12 mouse cellular contexts compared by ENCODE assay signal in genomic region chr1:74891513-74891912, GRCm38 (mm10). TPM values are rescaled to one million over a fixed set of nuclear protein-coding genes. Genes with fewer than 3 reads are reported as not detected.
A peak's percentile ranks its signal among the peaks of the same experiment; 100 is the strongest.
DNase-seq lines count a peak whose midpoint lies in the region; ATAC-seq and TF ChIP-seq lines count a peak whose summit lies in the region.
"Had no signal": no experiment of that assay in that cellular context is flagged by ENCODE, and none has a peak within 500 bp of the region (broad histone marks: within the 10 kb centered on the region; RNA-seq: fewer than 3 reads in every experiment).

No protein-coding gene starts in this region.

- no peak for TF ChIP-seq POLR2A in myocyte (IDR thresholded peaks at IDR 0.05; ENCODE audit: insufficient read length, low read depth)

- H3K4me3 ChIP-seq in forebrain, embryonic 10.5 days, result no peak overlapping the region
- H3K4me3 ChIP-seq in forebrain, embryonic 12.5 days (replicated peaks), result no peak overlapping the region
- H3K4me3 ChIP-seq in midbrain, embryonic 10.5 days, result no peak overlapping the region
- H3K4me3 ChIP-seq in midbrain, postnatal 0 days (ENCODE audit: low read depth, low read length), result no peak overlapping the region
- H3K4me3 ChIP-seq in myocyte, result no peak overlapping the region
- H3K4me3 ChIP-seq: intestine, embryonic 15.5 days; lung, embryonic 15.5 days had no signal

- peaks cover 16% of the 10 kb centered on the region for H3K4me1 ChIP-seq in forebrain, embryonic 10.5 days
- H3K4me1 ChIP-seq in forebrain, embryonic 12.5 days, result peaks cover 12% of the 10 kb centered on the region
- peaks cover 24% of the 10 kb centered on the region for H3K4me1 ChIP-seq in midbrain, embryonic 10.5 days
- H3K4me1 ChIP-seq in midbrain, postnatal 0 days (ENCODE audit: insufficient read depth, low read length), result peaks cover 6% of the 10 kb centered on the region; the same call in 1 of the 2 replicates
- H3K4me1 ChIP-seq: lung, embryonic 15.5 days had no signal

- H3K79me2 ChIP-seq in myocyte (ENCODE audit: control insufficient read depth, insufficient read depth), result no peaks in the 10 kb centered on the region

- no peaks in the 10 kb centered on the region for H3K36me3 ChIP-seq in forebrain, embryonic 10.5 days (replicated peaks)
- no peaks in the 10 kb centered on the region for H3K36me3 ChIP-seq in forebrain, embryonic 12.5 days (replicated peaks)
- H3K36me3 ChIP-seq in midbrain, embryonic 10.5 days, result no peaks in the 10 kb centered on the region
- H3K36me3 ChIP-seq in midbrain, postnatal 0 days (ENCODE audit: insufficient read depth, low read length), result no peaks in the 10 kb centered on the region
- H3K36me3 ChIP-seq in myocyte (ENCODE audit: control insufficient read depth, insufficient read depth), result no peaks in the 10 kb centered on the region
- H3K36me3 ChIP-seq: intestine, embryonic 15.5 days; lung, embryonic 15.5 days had no signal

- DNase-seq in forebrain, embryonic 10.5 days (ENCODE audit: extremely low spot score, low spot score), result peak; percentile 47
- DNase-seq in midbrain, embryonic 10.5 days (ENCODE audit: low spot score), result peak; percentile 40
- no peak for DNase-seq in midbrain, postnatal 0 days (ENCODE audit: low spot score)
- no peak for DNase-seq in layer of hippocampus, postnatal 10 days (ENCODE audit: low spot score in 2 of 2)
- no peak for DNase-seq in frontal cortex, postnatal 36 days (ENCODE audit: low spot score in 2 of 2)
- DNase-seq: cerebellum, adult 18-20 months; gastrocnemius, postnatal 14 days had no signal

- no peaks in the 10 kb centered on the region for H3K9me3 ChIP-seq in forebrain, embryonic 10.5 days
- H3K9me3 ChIP-seq in forebrain, embryonic 12.5 days, result no peaks in the 10 kb centered on the region
- no peaks in the 10 kb centered on the region for H3K9me3 ChIP-seq in midbrain, embryonic 10.5 days (replicated peaks)
- H3K9me3 ChIP-seq in midbrain, postnatal 0 days (ENCODE audit: low read length), result no peaks in the 10 kb centered on the region
- H3K9me3 ChIP-seq: intestine, embryonic 15.5 days; lung, embryonic 15.5 days had no signal

- H3K9ac ChIP-seq in forebrain, embryonic 12.5 days, result no peak overlapping the region
- H3K9ac ChIP-seq in midbrain, postnatal 0 days (replicated peaks; ENCODE audit: low read length, poor library complexity, severe bottlenecking), result no peak overlapping the region
- H3K9ac ChIP-seq: intestine, embryonic 15.5 days; lung, embryonic 15.5 days had no signal

- no peak overlapping the region for H3ac ChIP-seq in myocyte (ENCODE audit: control insufficient read depth, insufficient read length)

- H3K27ac ChIP-seq in forebrain, embryonic 10.5 days, result no peak overlapping the region
- no peak overlapping the region for H3K27ac ChIP-seq in forebrain, embryonic 12.5 days
- H3K27ac ChIP-seq in midbrain, embryonic 10.5 days (replicated peaks), result no peak overlapping the region
- no peak overlapping the region for H3K27ac ChIP-seq in midbrain, postnatal 0 days (ENCODE audit: low read depth, low read length)
- H3K27ac ChIP-seq: intestine, embryonic 15.5 days; lung, embryonic 15.5 days had no signal

- WGBS in forebrain, embryonic 10.5 days, result 4% methylated on average over 8 of the region's 8 CpGs
- WGBS in forebrain, embryonic 12.5 days, result 0% methylated on average over 8 of the region's 8 CpGs
- WGBS in midbrain, embryonic 10.5 days, result 0% methylated on average over 2 of the region's 8 CpGs
- 0% methylated on average over 3 of the region's 8 CpGs for WGBS in midbrain, postnatal 0 days

- H3K4me2 ChIP-seq in forebrain, embryonic 12.5 days, result no peak overlapping the region
- H3K4me2 ChIP-seq in midbrain, postnatal 0 days (ENCODE audit: low read depth, low read length, poor library complexity, severe bottlenecking), result no peak overlapping the region
- no peak overlapping the region for H3K4me2 ChIP-seq in myocyte (ENCODE audit: low read depth)
- H3K4me2 ChIP-seq: intestine, embryonic 15.5 days; lung, embryonic 15.5 days had no signal

- H3K27me3 ChIP-seq in forebrain, embryonic 10.5 days (ENCODE audit: poor library complexity, severe bottlenecking), result peaks cover 100% of the 10 kb centered on the region
- peaks cover 99% of the 10 kb centered on the region for H3K27me3 ChIP-seq in forebrain, embryonic 12.5 days
- peaks cover 100% of the 10 kb centered on the region for H3K27me3 ChIP-seq in midbrain, embryonic 10.5 days (ENCODE audit: low read depth, poor library complexity, severe bottlenecking)
- peaks cover 68% of the 10 kb centered on the region for H3K27me3 ChIP-seq in midbrain, postnatal 0 days (ENCODE audit: insufficient read depth, low read length)
- H3K27me3 ChIP-seq in myocyte (ENCODE audit: control insufficient read depth, insufficient read depth, insufficient read length), result peaks cover 36% of the 10 kb centered on the region

- ATAC-seq in forebrain, embryonic 12.5 days (ENCODE audit: low FRiP score), result no peak
- ATAC-seq in midbrain, postnatal 0 days (ENCODE audit: low FRiP score), result no peak
- peak; percentile 62; the same call in 1 of the 2 replicates for ATAC-seq in common myeloid progenitor, adult 5-6 weeks (replicated peaks; ENCODE audit: low read depth, poor library complexity, severe bottlenecking)
- ATAC-seq: intestine, embryonic 15.5 days had no signal

- TF ChIP-seq CTCF in midbrain, postnatal 0 days (IDR thresholded peaks at IDR 0.05), result no peak

TF ChIP-seq in myocyte, 11 proteins besides CTCF, POLR2A, EP300 and RAD21:
- TF ChIP-seq SRF (IDR thresholded peaks at IDR 0.05; ENCODE audit: control insufficient read depth, insufficient read length, low read depth) (no peak), REST (IDR thresholded peaks at IDR 0.05; ENCODE audit: insufficient read depth, insufficient read length) (peak; percentile 87)

RNA-seq across cellular contexts. Expression of gene Cryba2, which starts 1.4 kb away (rescaled TPM):
- polyA plus RNA-seq in forebrain, embryonic 10.5 days (2016; fragmentation: Nextera tagmentation; extraction: Ambion mirVana), result not detected in 2 replicates
- not detected in 2 replicates for polyA plus RNA-seq in forebrain, embryonic 12.5 days (2016; fragmentation: Nextera tagmentation; extraction: Ambion mirVana)
- polyA plus RNA-seq in midbrain, embryonic 10.5 days (2016; fragmentation: Nextera tagmentation; extraction: Ambion mirVana), result 0.26 TPM in 1 of 2 replicates, not detected in the other
- total RNA-seq in midbrain, postnatal 0 days (2014; rRNA removed), result not detected in 2 replicates
- 0.49 and 0.80 TPM in 2 replicates for polyA plus RNA-seq in midbrain, postnatal 0 days (2015; fragmentation: Nextera tagmentation; extraction: Ambion mirVana)
- not detected in 2 replicates for total RNA-seq in common myeloid progenitor, adult 5-6 weeks (2017)
- polyA plus RNA-seq in myocyte (2012; fragmentation: generic; extraction: Trizol), result not detected
- under 1 TPM in 1 of 2 experiments, not detected in 1; 0.53 TPM for total RNA-seq in layer of hippocampus, postnatal 10 days (2021)
- total RNA-seq: gastrocnemius, postnatal 14 days had no signal
- polyA plus RNA-seq: lung, embryonic 15.5 days had no signal

RNA-seq across cellular contexts. Expression of gene Fev, which starts 6.3 kb away (rescaled TPM):
- not detected in 2 replicates for polyA plus RNA-seq in forebrain, embryonic 10.5 days (2016; fragmentation: Nextera tagmentation; extraction: Ambion mirVana)
- polyA plus RNA-seq in forebrain, embryonic 12.5 days (2016; fragmentation: Nextera tagmentation; extraction: Ambion mirVana), result not detected in 2 replicates
- polyA plus RNA-seq in midbrain, embryonic 10.5 days (2016; fragmentation: Nextera tagmentation; extraction: Ambion mirVana), result 0.36 TPM in 1 of 2 replicates, not detected in the other
- 3.4 and 3.8 TPM in 2 replicates for total RNA-seq in midbrain, postnatal 0 days (2014; rRNA removed)
- 1.8 and 2.3 TPM in 2 replicates for polyA plus RNA-seq in midbrain, postnatal 0 days (2015; fragmentation: Nextera tagmentation; extraction: Ambion mirVana)
- not detected in 2 replicates for total RNA-seq in common myeloid progenitor, adult 5-6 weeks (2017)
- not detected for polyA plus RNA-seq in myocyte (2012; fragmentation: generic; extraction: Trizol)
- not detected for total RNA-seq in layer of hippocampus, postnatal 10 days (2021)
- total RNA-seq: gastrocnemius, postnatal 14 days had no signal
- polyA plus RNA-seq: lung, embryonic 15.5 days had no signal

RNA-seq across cellular contexts. Expression of gene Cdk5r2, which starts 36.8 kb away (rescaled TPM):
- 0.22 and 0.25 TPM in 2 replicates for polyA plus RNA-seq in forebrain, embryonic 10.5 days (2016; fragmentation: Nextera tagmentation; extraction: Ambion mirVana)
- 2.0 TPM in 2 replicates for polyA plus RNA-seq in forebrain, embryonic 12.5 days (2016; fragmentation: Nextera tagmentation; extraction: Ambion mirVana)
- polyA plus RNA-seq in midbrain, embryonic 10.5 days (2016; fragmentation: Nextera tagmentation; extraction: Ambion mirVana), result 1.3 and 2.2 TPM in 2 replicates
- 64.0 and 70.2 TPM in 2 replicates for total RNA-seq in midbrain, postnatal 0 days (2014; rRNA removed)
- polyA plus RNA-seq in midbrain, postnatal 0 days (2015; fragmentation: Nextera tagmentation; extraction: Ambion mirVana), result 15.4 and 17.8 TPM in 2 replicates
- total RNA-seq in common myeloid progenitor, adult 5-6 weeks (2017), result not detected in 2 replicates
- polyA plus RNA-seq in myocyte (2012; fragmentation: generic; extraction: Trizol), result 0.05 TPM
- 100 to 1,000 TPM; 286 to 311 TPM for total RNA-seq in layer of hippocampus, postnatal 10 days (2021)
- polyA plus RNA-seq: lung, embryonic 15.5 days had no signal

RNA-seq across cellular contexts. Expression of gene Cfap65, which starts 43.9 kb away (rescaled TPM):
- 0.04 and 0.25 TPM in 2 replicates for polyA plus RNA-seq in forebrain, embryonic 10.5 days (2016; fragmentation: Nextera tagmentation; extraction: Ambion mirVana)
- polyA plus RNA-seq in forebrain, embryonic 12.5 days (2016; fragmentation: Nextera tagmentation; extraction: Ambion mirVana), result 0.24 and 0.55 TPM in 2 replicates
- 0.04 and 0.07 TPM in 2 replicates for polyA plus RNA-seq in midbrain, embryonic 10.5 days (2016; fragmentation: Nextera tagmentation; extraction: Ambion mirVana)
- 4.0 and 4.1 TPM in 2 replicates for total RNA-seq in midbrain, postnatal 0 days (2014; rRNA removed)
- 0.94 and 1.5 TPM in 2 replicates for polyA plus RNA-seq in midbrain, postnatal 0 days (2015; fragmentation: Nextera tagmentation; extraction: Ambion mirVana)
- not detected in 2 replicates for total RNA-seq in common myeloid progenitor, adult 5-6 weeks (2017)
- not detected for polyA plus RNA-seq in myocyte (2012; fragmentation: generic; extraction: Trizol)
- total RNA-seq in layer of hippocampus, postnatal 10 days (2021), result 1 to 10 TPM; 3.3 to 3.9 TPM
- total RNA-seq: gastrocnemius, postnatal 14 days had no signal

RNA-seq across cellular contexts. Expression of gene Ihh, which starts 60.0 kb away (rescaled TPM):
- 0.10 TPM in 1 of 2 replicates, not detected in the other for polyA plus RNA-seq in forebrain, embryonic 10.5 days (2016; fragmentation: Nextera tagmentation; extraction: Ambion mirVana)
- polyA plus RNA-seq in forebrain, embryonic 12.5 days (2016; fragmentation: Nextera tagmentation; extraction: Ambion mirVana), result 0.19 TPM in 1 of 2 replicates, not detected in the other
- polyA plus RNA-seq in midbrain, embryonic 10.5 days (2016; fragmentation: Nextera tagmentation; extraction: Ambion mirVana), result 0.12 and 0.17 TPM in 2 replicates
- 0.16 and 1.2 TPM in 2 replicates for total RNA-seq in midbrain, postnatal 0 days (2014; rRNA removed)
- polyA plus RNA-seq in midbrain, postnatal 0 days (2015; fragmentation: Nextera tagmentation; extraction: Ambion mirVana), result 0.21 TPM in 2 replicates
- total RNA-seq in common myeloid progenitor, adult 5-6 weeks (2017), result not detected in 2 replicates
- polyA plus RNA-seq in myocyte (2012; fragmentation: generic; extraction: Trizol), result 0.07 TPM
- total RNA-seq in layer of hippocampus, postnatal 10 days (2021), result under 1 TPM; 0.27 to 0.31 TPM

Comparison
In these comparisons a context has a peak if more than half of its experiments do, and no peak if none do; other contexts are left out.
1. DNase-seq: peak in forebrain, embryonic 10.5 days (single experiment) and midbrain, embryonic 10.5 days (single experiment); none in midbrain, postnatal 0 days (single experiment), layer of hippocampus, postnatal 10 days (0 of 2) and frontal cortex, postnatal 36 days (0 of 2).